Mouse (Mus musculus) fat pad, adult 2 months (tissue): ENCODE data around the gene Il1f8.
A peak's percentile ranks its signal among the peaks of the same experiment; 100 is the strongest.
"Not testable (repeated sequence)": the region's sequence is repeated elsewhere in the genome, so short reads cannot be mapped to it uniquely, and the experiment has no call there.

Source experiments
- DNase-seq: peaks from one replicate; pipeline ENCODE4 v3.0.0-alpha.2; 2011; ENCODE audit warnings: low read depth, low spot score; ENCODE audit errors: extremely low read depth

Gene Il1f8

GRCm38 (mm10) chr2:24152861-24153260 is at the start of gene Il1f8:
TSS of gene Il1f8 (plus strand) at chr2:24153161.
- DNase-seq, result peak; percentile 23

GRCm38 (mm10) chr2:24103619-24104289 is 49.2 kb upstream of the Il1f8 start:
- DNase-seq, result peak; percentile 1

GRCm38 (mm10) chr2:24109085-24109484 is 43.9 kb upstream of the Il1f8 start:
- no peak for DNase-seq

GRCm38 (mm10) chr2:24134373-24134772 is 18.6 kb upstream of the Il1f8 start:
- no peak for DNase-seq

- not testable (repeated sequence) for DNase-seq
Measured at GRCm38 (mm10) chr2:24181683-24182331, 28.8 kb downstream of the Il1f8 start.

- DNase-seq, result not testable (repeated sequence)
Measured at GRCm38 (mm10) chr2:24182423-24183147, 29.6 kb downstream of the Il1f8 start.

- DNase-seq, result not testable (repeated sequence)
Measured at GRCm38 (mm10) chr2:24184092-24184491, 31.1 kb downstream of the Il1f8 start.

- DNase-seq, result no peak
Measured at GRCm38 (mm10) chr2:24186176-24186575, 33.2 kb downstream of the Il1f8 start, which contains the start of gene Il1f9. TSS of gene Il1f9 (plus strand) at chr2:24186476.

- no peak for DNase-seq
Measured at GRCm38 (mm10) chr2:24187585-24187984, 34.6 kb downstream of the Il1f8 start.

- no peak for DNase-seq
Measured at GRCm38 (mm10) chr2:24188189-24188588, 35.2 kb downstream of the Il1f8 start.
